In genomic region chr17:73935163-73935562, GRCm38 (mm10) we compare ENCODE assay signal across 19 mouse cellular contexts. TPM values are rescaled to one million over a fixed set of nuclear protein-coding genes. Genes with fewer than 3 reads are reported as not detected.
DNase-seq lines count a peak whose midpoint lies in the region; ATAC-seq lines count a peak whose summit lies in the region.
"Had no signal": no experiment of that assay in that cellular context is flagged by ENCODE, and none has a peak within 500 bp of the region (broad histone marks: within the 10 kb centered on the region; RNA-seq: fewer than 3 reads in every experiment).

No protein-coding gene starts in this region.

- intact Hi-C loops in heart, postnatal 36 days (cut with DNase I) = no loop called here

- peak; percentile 63 for ATAC-seq in common myeloid progenitor, adult 5-6 weeks (replicated peaks; ENCODE audit: low read depth, poor library complexity, severe bottlenecking)
- ATAC-seq in megakaryocyte, adult 5-6 weeks (ENCODE audit: poor library complexity, severe bottlenecking) = peak; percentile 86
- ATAC-seq: forebrain, embryonic 15.5 days; hindbrain, embryonic 16.5 days; Patski had no signal

- peak; percentile 74 for DNase-seq in heart, adult 11 months
- no peak for DNase-seq in heart, postnatal 36 days
- DNase-seq in 3T3-L1 (ENCODE audit: low read depth, low spot score) = peak; percentile 39
- DNase-seq in thymus, postnatal 4 days = no peak
- no peak for DNase-seq in spleen, postnatal 14 days (ENCODE audit: low spot score in 2 of 2)
- DNase-seq in left cerebral cortex, adult 18-20 months (ENCODE audit: low spot score in 2 of 2) = no peak
- DNase-seq: adrenal gland, postnatal 10 days; adrenal gland, postnatal 36 days; B cell, adult 2 months; cerebellum, adult 11-12 months; cerebellum, adult 8-10 months; cerebellum, postnatal 14 days; embryo, embryonic 11 days; gastrocnemius, postnatal 25 days had no signal

RNA-seq across cellular contexts. Expression of gene Xdh, which starts 14.8 kb away (rescaled TPM):
- 100 to 1,000 TPM; 104 to 189 TPM for total RNA-seq in heart, postnatal 36 days (2021)
- 5.1 and 9.1 TPM in 2 replicates for total RNA-seq in common myeloid progenitor, adult 5-6 weeks (2017)
- 218 and 259 TPM in 2 replicates for total RNA-seq in megakaryocyte, adult 5-6 weeks (2015)
- 211 and 252 TPM in 2 replicates for total RNA-seq in megakaryocyte, adult 5-6 weeks (2017)
- 10 to 100 TPM; 10.4 to 15.3 TPM for total RNA-seq in left cerebral cortex, adult 18-20 months (2021)

Comparison
In these comparisons a context has a peak if more than half of its experiments do, and no peak if none do; other contexts are left out.
1. DNase-seq: peak in heart, adult 11 months (single experiment) and 3T3-L1 (single experiment); none in heart, postnatal 36 days (0 of 2), thymus, postnatal 4 days (single experiment), spleen, postnatal 14 days (0 of 2) and left cerebral cortex, adult 18-20 months (0 of 2).
2. RNA of gene Xdh, which starts 14.8 kb away (total RNA-seq): 211 to 259 TPM in megakaryocyte, adult 5-6 weeks and 104 to 189 TPM in heart, postnatal 36 days; 10.4 to 15.3 TPM in left cerebral cortex, adult 18-20 months and 5.1 to 9.1 TPM in common myeloid progenitor, adult 5-6 weeks; every median in the first group is over 4 times any median in the second.